Comparison of ENCODE assay signal across 12 mouse cellular contexts in genomic region chr3:55419334-55419733, GRCm38 (mm10). TPM values are rescaled to one million over a fixed set of nuclear protein-coding genes. Genes with fewer than 3 reads are reported as not detected.
A peak's percentile ranks its signal among the peaks of the same experiment; 100 is the strongest.
DNase-seq lines count a peak whose midpoint lies in the region; ATAC-seq and TF ChIP-seq lines count a peak whose summit lies in the region.
"Had no signal": no experiment of that assay in that cellular context is flagged by ENCODE, and none has a peak within 500 bp of the region (broad histone marks: within the 10 kb centered on the region; RNA-seq: fewer than 3 reads in every experiment).

No protein-coding gene starts in this region.

- no peak overlapping the region for H3K4me2 ChIP-seq in embryonic facial prominence, embryonic 12.5 days (replicated peaks)
- no peak overlapping the region for H3K4me2 ChIP-seq in limb, embryonic 13.5 days (replicated peaks)
- no peak overlapping the region for H3K4me2 ChIP-seq in stomach, postnatal 0 days (replicated peaks; ENCODE audit: low read depth)
- no peak overlapping the region for H3K4me2 ChIP-seq in intestine, embryonic 15.5 days (replicated peaks)

- peak; percentile 22 for DNase-seq in thymus, postnatal 0 days (ENCODE audit: low spot score)
- no peak for DNase-seq in thymus, postnatal 25 days
- DNase-seq in stomach, postnatal 0 days (ENCODE audit: low spot score), result no peak
- DNase-seq in layer of hippocampus, postnatal 14 days (ENCODE audit: low spot score in 2 of 2), result no peak
- DNase-seq: cerebellum, postnatal 36 days; heart, postnatal 14 days; kidney, postnatal 25 days had no signal

- no peaks in the 10 kb centered on the region for H3K36me3 ChIP-seq in embryonic facial prominence, embryonic 12.5 days
- H3K36me3 ChIP-seq in limb, embryonic 13.5 days, result no peaks in the 10 kb centered on the region
- no peaks in the 10 kb centered on the region for H3K36me3 ChIP-seq in stomach, postnatal 0 days (ENCODE audit: control insufficient read depth, insufficient read depth, low read length)
- no peaks in the 10 kb centered on the region for H3K36me3 ChIP-seq in intestine, embryonic 15.5 days

- no peak for TF ChIP-seq CTCF in stomach, postnatal 0 days (IDR thresholded peaks at IDR 0.05; ENCODE audit: low read depth)

- peaks cover 31% of the 10 kb centered on the region for H3K4me1 ChIP-seq in embryonic facial prominence, embryonic 12.5 days
- H3K4me1 ChIP-seq in limb, embryonic 13.5 days, result peaks cover 44% of the 10 kb centered on the region
- no peaks in the 10 kb centered on the region for H3K4me1 ChIP-seq in stomach, postnatal 0 days (replicated peaks; ENCODE audit: control insufficient read depth, insufficient read depth)
- H3K4me1 ChIP-seq in intestine, embryonic 15.5 days (replicated peaks), result no peaks in the 10 kb centered on the region

- H3K27me3 ChIP-seq in embryonic facial prominence, embryonic 12.5 days, result no peaks in the 10 kb centered on the region
- no peaks in the 10 kb centered on the region for H3K27me3 ChIP-seq in limb, embryonic 13.5 days
- no peaks in the 10 kb centered on the region for H3K27me3 ChIP-seq in stomach, postnatal 0 days (ENCODE audit: control insufficient read depth, insufficient read depth, low read length)
- no peaks in the 10 kb centered on the region for H3K27me3 ChIP-seq in intestine, embryonic 15.5 days (replicated peaks)

- no peaks in the 10 kb centered on the region for H3K9me3 ChIP-seq in embryonic facial prominence, embryonic 12.5 days
- no peaks in the 10 kb centered on the region for H3K9me3 ChIP-seq in limb, embryonic 13.5 days
- H3K9me3 ChIP-seq in stomach, postnatal 0 days (ENCODE audit: control insufficient read depth, low read length), result no peaks in the 10 kb centered on the region
- no peaks in the 10 kb centered on the region for H3K9me3 ChIP-seq in intestine, embryonic 15.5 days

- ATAC-seq in embryonic facial prominence, embryonic 12.5 days (ENCODE audit: insufficient number of reproducible peaks, insufficient read depth, low FRiP score, low TSS enrichment), result no peak
- no peak for ATAC-seq in limb, embryonic 13.5 days (ENCODE audit: low FRiP score, low read depth)
- ATAC-seq in stomach, postnatal 0 days (ENCODE audit: low FRiP score, low TSS enrichment), result no peak
- ATAC-seq in intestine, embryonic 15.5 days, result no peak

- WGBS in embryonic facial prominence, embryonic 12.5 days, result 21% methylated on average over 3 of the region's 3 CpGs
- WGBS in limb, embryonic 13.5 days, result 15% methylated on average over 3 of the region's 3 CpGs
- 30% methylated on average over 3 of the region's 3 CpGs for WGBS in stomach, postnatal 0 days
- WGBS in intestine, embryonic 15.5 days, result 36% methylated on average over 3 of the region's 3 CpGs

- TF ChIP-seq EP300 in stomach, postnatal 0 days (optimal IDR thresholded peaks at IDR 0.05), result no peak

- no peak overlapping the region for H3K9ac ChIP-seq in embryonic facial prominence, embryonic 12.5 days
- H3K9ac ChIP-seq in limb, embryonic 13.5 days, result no peak overlapping the region
- no peak overlapping the region for H3K9ac ChIP-seq in stomach, postnatal 0 days (ENCODE audit: low read length)
- H3K9ac ChIP-seq in intestine, embryonic 15.5 days, result no peak overlapping the region

- H3K4me3 ChIP-seq in embryonic facial prominence, embryonic 12.5 days, result no peak overlapping the region
- H3K4me3 ChIP-seq in limb, embryonic 13.5 days, result no peak overlapping the region
- H3K4me3 ChIP-seq in stomach, postnatal 0 days (ENCODE audit: low read depth, low read length), result no peak overlapping the region
- H3K4me3 ChIP-seq in intestine, embryonic 15.5 days (replicated peaks), result no peak overlapping the region

- H3K27ac ChIP-seq in embryonic facial prominence, embryonic 12.5 days, result peak overlapping the region; percentile 63; the same call in 1 of the 2 replicates
- peak overlapping the region; percentile 61 for H3K27ac ChIP-seq in limb, embryonic 13.5 days
- H3K27ac ChIP-seq in stomach, postnatal 0 days (replicated peaks), result no peak overlapping the region
- no peak overlapping the region for H3K27ac ChIP-seq in intestine, embryonic 15.5 days

RNA-seq across cellular contexts. Expression of gene Gm21954, which starts 52.7 kb away (rescaled TPM):
- polyA plus RNA-seq in thymus, postnatal 0 days (2015; fragmentation: Nextera tagmentation; extraction: Ambion mirVana), result not detected in 2 replicates
- not detected in 2 replicates for polyA plus RNA-seq in embryonic facial prominence, embryonic 12.5 days (2016; fragmentation: Nextera tagmentation; extraction: Ambion mirVana)
- polyA plus RNA-seq in limb, embryonic 13.5 days (2015; fragmentation: Nextera tagmentation; extraction: Ambion mirVana), result not detected in 2 replicates
- polyA plus RNA-seq in stomach, postnatal 0 days (2015; fragmentation: Nextera tagmentation; extraction: Ambion mirVana), result not detected in 2 replicates
- polyA plus RNA-seq in intestine, embryonic 15.5 days (2015; fragmentation: Nextera tagmentation; extraction: Ambion mirVana), result not detected in 2 replicates
- not detected for total RNA-seq in layer of hippocampus, postnatal 14 days (2021)
- total RNA-seq: heart, postnatal 14 days; left cerebral cortex, postnatal 36 days had no signal
- polyA plus RNA-seq: lung, embryonic 16.5 days had no signal

Comparison
In these comparisons a context has a peak if more than half of its experiments do, and no peak if none do; other contexts are left out.
1. H3K27ac ChIP-seq: peak in embryonic facial prominence, embryonic 12.5 days (single experiment) and limb, embryonic 13.5 days (single experiment); none in stomach, postnatal 0 days (single experiment) and intestine, embryonic 15.5 days (single experiment).